Mouse (Mus musculus) G1E-ER4 (cell line): ENCODE results near the gene Cdk14. TPM values are rescaled to one million over a fixed set of nuclear protein-coding genes. Genes with fewer than 3 reads are reported as not detected.

Source experiments
- GATA1 ChIP-seq: IDR thresholded peaks from one replicate; pipeline ENCODE4 v1.8.0; 2012; ENCODE audit warnings: low read length, inconsistent platforms
- polyA plus RNA-seq: library from polyadenylated mRNA; stranded (reverse); fragments of >175 nt; gene quantifications from 2 replicates; pipeline ENCODE4 v1.2.3, GENCODE M21; 2012

Cdk14 gene
- polyA plus RNA-seq, 1 experiment, result not detected

DNA sequence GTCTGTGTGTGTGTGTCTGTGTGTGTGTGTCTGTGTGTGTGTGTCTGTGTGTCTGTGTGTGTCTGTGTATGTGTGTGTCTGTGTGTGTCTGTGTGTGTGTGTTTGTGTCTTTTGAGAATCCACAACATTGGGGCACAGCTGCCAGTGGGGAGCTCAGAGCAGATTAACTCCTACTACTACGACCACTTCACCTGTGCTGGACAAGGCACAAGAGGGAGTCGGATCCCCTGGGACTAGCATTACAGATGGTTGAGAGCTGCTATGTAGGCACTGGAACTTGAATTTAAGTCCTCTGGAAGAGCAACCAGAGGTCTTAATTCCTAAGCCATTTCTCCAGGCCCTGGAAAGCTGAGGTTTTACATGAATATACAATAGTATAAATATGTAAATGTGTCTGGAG lies 433.9 kb downstream of the Cdk14 start:
- TF ChIP-seq GATA1, result no peak

DNA sequence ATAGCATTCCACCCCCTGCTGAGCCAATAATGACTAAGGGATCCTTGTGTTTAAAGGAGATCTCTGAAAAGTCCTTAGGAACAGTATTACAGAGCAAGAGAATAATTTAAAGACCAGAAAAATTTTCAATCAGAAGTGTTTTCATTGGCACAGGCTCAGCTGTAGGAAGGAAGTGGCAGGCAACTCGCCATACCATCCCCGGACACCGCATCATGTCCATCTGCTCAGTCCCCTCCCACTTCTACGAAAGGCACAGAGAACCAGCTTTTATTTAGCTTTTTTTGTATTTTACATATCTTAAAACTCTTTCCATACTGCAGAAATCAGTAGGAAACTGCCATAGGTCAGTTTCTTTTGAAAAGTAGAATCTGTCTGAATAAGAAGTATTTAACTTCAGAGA lies 440.6 kb downstream of the Cdk14 start:
- no peak for TF ChIP-seq GATA1

DNA sequence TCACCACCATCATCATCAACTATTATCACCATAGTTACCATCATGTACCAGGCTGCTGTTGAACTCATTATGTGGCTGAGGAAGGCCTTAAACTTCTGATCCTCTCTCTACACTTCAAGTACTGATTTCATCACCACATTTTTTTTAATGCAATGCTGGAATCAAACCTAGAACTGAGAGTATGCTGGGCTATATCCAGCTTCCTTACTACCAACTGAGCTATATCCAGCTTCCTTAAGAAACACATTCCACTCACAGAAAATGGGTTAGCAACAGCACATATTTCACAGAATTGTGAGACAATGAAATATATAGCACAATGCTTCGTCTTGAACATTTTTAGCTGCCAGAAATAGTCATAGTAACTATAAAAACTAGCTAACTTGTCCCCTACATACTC lies 446.7 kb downstream of the Cdk14 start:
- no peak for TF ChIP-seq GATA1

DNA sequence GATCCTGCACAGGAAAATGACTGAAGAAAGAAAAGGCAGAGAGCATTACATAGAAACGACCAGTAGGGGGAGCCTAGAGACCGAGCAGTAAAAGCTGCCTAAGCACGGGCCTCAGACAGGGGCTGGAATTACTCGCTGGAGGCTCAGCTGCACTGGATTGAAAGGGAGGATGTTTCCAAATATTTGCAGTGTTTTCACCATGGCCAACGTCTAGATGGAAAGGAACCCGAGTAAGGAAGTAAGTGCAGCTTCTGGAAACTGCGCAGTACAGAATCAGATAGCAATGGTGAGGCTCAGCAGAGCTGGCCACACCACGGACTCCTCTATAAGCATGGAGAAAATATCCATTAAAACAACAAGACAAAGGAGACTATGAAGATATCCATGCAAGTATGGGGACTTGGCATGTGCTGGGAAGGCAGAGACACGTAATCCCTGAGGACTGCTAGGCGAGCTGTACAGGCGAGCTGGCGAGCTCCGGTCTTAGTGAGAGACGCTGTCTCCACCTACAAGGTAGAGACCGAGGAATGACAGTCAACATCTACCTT lies 458.0 kb downstream of the Cdk14 start:
- TF ChIP-seq GATA1, result no peak

DNA sequence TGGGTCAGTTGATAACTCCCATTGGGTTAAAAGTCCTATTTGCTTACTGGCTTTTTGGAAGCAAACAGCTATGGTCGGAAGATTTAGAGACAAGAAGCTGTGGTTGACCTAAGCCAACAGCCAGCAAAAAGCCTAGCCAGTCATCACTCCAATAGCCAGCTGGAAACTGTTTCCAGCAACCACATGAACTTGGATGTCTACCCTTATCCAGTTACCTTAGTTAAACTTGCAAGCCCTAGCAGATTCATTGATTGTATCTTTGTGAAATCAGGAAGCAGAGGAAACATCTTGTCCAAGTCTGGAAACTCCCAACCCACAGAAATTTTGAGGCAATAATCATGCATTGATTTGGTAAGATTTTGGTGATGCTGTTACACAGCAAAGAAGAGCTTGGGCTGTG lies 458.5 kb downstream of the Cdk14 start:
- no peak for TF ChIP-seq GATA1

DNA sequence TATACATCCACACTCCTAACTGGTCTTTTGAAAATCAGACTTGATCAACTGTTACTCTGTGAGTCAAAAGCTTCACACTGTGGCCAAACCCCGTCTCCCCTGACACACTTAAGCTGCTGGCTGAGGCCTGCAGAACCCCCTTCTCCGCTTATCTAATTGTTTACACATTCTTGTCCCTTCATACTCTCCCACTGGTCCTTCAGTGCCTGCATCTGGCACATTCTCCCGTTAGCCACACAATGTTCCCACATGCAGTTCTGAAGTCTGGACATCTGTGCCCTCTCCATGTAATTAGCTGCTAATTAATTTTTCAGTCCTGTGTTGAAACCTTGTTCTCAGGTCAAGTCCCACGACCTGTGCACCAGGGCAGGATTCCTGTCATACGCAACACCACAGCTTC lies 460.7 kb downstream of the Cdk14 start:
- TF ChIP-seq GATA1, result no peak

DNA sequence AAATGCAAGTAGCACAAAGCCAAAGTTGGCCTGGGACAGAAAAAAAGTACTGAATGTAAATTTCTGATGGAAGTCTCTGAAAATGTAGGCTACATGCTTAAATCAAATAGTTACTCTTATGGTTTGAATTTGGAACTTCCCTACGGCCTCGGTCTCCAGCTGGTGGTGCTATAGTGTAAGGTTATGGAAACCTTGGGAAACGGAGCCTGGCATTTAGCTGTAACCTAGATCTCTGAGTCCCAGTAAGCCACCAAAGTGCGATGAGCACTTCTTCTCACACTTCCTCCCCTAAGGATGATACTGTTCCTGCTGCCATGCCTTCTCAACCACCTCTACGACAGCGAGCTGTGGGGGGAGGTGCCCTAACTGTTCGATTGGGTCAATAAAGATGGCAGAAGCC lies 464.1 kb downstream of the Cdk14 start:
- no peak for TF ChIP-seq GATA1

DNA sequence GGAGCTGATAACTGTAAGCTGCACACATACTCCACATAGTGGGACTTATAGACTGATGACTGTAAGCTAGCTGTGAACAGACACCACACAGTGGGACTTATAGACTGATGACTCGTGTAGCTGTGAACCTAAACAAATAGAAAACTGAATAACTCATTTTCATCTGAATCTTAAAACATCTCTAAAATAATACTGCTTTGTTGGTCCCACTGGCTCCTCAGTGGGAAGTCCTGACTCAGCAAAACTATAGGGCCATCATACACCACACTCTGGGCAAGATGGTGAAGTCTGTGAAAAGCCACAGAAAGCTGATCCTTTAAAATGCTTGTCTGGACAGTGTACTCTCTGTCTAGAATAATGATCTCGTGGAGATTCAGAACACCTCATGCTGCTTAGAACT lies 464.7 kb downstream of the Cdk14 start:
- TF ChIP-seq GATA1, result no peak

DNA sequence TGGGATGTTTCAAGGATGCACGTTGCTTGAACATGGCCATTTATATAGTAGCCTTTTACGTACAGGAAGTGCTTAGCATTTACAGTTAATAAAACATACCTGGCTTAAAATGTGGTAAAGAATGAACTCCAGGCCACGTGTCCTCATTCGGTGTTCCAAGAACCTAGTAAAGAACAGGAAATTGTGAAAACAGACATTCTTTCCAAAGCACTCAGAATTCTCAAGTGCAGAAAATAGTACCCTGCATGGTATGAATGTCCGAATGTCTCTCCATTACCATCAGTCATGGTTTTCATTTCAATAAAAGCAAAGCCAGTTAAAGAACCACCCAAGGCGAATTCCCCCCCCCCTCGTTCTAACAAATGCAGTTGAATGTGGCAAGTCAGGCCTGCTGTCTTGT lies 470.7 kb downstream of the Cdk14 start:
- TF ChIP-seq GATA1, result no peak

DNA sequence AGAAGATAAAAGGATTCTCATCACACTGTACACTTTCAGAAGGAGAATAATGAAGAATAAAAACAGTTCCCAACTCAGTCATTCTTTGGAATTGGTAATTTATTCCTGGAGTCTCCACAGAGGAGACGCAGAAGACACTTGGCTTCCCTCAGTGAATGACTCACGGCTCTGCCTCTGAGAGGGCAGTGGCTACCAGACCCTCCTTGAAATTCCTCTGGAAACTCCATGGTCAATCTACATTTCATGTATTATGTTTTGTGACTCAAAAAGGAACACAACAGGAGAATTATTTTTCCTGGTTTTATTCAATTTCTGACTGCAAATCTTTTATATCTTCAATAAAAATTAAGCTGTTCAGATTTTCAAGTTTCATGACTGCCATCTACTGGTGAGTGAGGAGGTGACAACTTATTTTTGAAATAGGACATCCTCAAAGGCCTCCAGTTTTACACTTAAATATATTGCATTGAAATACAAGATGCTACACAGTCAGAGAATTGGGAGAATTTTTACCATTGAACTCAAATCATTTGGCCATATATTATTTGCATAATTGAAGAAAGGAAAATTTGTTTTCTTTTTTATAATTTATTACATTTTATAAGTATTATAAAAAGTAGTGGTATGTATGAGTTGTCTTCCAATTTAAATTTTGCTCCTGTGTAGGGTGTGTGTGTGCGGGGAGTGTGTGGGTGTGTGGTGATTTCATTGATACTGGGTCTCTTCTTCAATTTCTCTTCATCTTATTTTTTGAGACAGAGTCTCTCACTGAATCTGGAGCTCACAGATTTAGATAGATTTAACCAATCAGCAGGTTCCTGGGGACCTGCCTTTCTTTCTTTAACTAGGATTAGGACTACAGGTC lies 471.8 kb downstream of the Cdk14 start:
- TF ChIP-seq GATA1, result no peak

DNA sequence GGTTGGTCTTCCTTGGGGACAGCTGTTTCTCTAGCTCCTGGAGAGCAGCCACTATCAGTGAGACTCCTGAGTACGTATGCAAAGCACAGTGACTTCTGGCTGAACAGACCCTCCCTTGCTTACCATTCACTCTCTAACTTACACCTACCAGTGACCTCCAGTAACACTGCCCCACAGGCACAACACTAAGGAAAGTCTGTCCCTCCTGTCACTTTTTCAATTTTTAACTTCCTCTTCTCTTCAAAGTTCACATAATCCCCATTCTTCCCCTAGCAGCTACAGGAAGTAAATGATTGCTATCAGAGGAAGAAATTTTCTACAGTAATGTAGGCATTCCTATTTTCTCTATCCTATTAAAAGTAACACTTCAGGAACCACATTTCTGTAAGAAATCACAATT lies 485.0 kb downstream of the Cdk14 start:
- no peak for TF ChIP-seq GATA1

DNA sequence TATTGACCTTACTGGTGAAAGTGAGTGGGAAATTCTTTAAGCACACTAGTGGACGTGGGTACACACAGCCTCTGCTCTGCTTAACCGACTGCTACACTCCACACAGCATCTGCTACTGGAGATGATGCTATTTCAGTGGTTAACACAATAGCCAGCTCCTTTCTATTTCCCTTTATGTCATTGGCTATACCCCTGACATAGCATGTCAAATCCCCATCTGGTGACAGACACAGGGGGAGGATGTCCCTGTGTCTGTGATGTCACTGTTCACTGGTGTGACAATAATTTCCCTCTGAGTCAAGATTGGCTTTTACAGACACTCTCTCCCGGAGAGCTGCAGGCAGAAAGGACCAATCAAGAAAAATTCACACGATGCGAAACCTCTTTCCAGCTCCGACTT lies 485.6 kb downstream of the Cdk14 start:
- no peak for TF ChIP-seq GATA1

DNA sequence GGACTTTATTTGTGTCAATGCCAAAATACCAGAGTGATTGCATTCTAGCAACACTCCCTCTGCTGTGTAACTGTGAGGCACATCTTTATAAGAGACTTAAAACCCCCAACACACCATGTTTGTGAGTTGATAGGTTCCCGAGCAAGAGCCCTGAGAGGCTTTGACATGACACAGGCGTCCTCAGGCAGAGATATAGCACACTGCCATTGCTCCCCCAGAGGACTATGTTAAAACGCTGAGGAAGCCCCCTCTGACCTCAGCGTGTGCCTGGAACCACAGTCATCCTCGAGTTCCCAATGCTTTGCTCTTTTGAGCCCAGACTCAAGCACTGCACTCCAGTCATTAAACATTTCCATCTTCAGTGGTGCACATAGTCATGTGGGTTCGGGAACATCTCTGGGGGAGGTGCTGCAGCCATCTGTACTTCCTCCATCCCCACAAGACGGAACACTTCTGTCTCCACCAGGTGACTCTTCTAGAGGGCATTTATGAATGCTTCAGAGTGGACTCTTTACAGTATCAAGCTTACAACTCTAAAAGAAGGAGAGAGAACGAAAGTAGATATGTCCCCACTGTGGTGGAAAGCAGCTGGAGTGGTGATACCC lies 488.5 kb downstream of the Cdk14 start:
- no peak for TF ChIP-seq GATA1

DNA sequence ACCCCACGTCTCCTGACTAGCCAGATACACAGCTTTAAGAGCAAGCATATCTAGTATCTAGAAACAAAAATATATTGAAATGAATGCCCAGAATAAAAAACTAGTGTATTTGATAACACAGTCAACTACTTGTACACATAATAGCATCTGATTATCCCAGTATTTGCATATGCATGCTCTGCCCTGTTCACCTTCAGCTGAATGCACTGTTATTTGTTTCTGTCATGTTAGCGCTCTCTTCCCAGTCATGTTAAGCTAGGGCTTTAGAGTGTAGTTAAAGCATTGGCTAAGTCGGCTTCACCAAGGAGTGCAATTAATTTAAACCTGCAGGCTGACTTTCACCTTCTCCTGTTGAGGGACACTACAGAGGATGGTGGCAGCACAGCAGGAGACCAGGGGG lies 490.5 kb downstream of the Cdk14 start:
- TF ChIP-seq GATA1, result no peak

DNA sequence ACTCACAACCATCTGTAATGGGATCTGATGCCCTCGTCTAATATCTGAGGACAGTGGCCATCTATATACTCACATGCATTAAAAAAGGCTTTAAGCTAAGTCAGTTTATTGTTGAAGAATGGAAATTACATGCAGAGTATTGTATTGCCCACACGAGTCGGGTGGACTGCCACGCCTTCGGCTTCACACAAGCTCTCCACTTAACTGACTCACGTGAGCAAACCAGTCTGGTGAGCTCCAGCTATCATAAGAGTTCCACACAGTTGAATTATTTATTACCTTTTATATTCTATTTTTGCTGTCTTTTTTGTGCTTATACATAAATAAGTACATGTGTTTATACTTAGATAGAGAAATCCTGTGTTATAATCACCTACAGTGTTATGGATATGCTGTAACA lies 495.2 kb downstream of the Cdk14 start:
- TF ChIP-seq GATA1, result no peak

DNA sequence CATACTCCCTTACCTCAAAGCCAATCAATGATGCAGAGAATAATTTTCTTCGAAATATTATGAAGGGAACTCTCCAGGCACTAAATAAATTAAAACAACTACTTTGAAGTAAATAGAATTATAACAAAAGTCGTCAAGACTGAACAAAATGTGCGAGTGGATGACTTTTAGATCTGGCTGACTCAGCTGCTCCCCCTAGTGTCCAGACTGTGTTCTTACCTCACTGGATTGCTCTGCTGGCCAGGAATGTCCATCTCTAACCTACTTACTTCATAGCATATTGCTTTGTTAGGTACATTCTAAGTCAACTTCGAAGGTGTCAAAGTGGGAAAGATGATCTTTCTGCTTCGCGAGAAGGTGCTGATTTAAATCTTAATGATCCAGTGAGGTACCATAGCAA lies 501.7 kb downstream of the Cdk14 start:
- TF ChIP-seq GATA1, result no peak

DNA sequence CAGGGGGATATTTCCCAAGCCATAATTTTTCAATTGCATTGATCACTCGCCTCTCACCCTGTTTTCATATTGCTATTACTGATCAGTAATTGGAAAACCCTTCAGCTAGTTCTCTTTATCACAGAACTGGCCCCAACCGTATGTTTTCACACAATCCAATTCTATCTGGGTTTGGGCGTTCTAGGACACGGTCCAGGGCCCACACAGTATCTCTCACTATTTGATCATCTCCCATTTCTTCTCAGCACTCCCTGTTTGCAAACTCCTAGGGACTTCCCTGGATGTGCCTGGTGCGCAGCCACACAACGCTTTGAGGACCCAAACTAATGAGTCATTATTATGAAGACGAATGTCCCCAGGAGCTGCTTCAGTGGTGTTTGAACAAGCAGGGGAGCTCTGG lies 502.4 kb downstream of the Cdk14 start:
- no peak for TF ChIP-seq GATA1
